Mouse (Mus musculus): ENCODE measurements around the gene Itgb8. TPM values are rescaled to one million over a fixed set of nuclear protein-coding genes. Genes with fewer than 3 reads are reported as not detected.

Itgb8 gene
- under 1 TPM; 0.01 to 0.24 TPM for polyA plus RNA-seq (2012; fragmentation: generic; extraction: Trizol)

DNA sequence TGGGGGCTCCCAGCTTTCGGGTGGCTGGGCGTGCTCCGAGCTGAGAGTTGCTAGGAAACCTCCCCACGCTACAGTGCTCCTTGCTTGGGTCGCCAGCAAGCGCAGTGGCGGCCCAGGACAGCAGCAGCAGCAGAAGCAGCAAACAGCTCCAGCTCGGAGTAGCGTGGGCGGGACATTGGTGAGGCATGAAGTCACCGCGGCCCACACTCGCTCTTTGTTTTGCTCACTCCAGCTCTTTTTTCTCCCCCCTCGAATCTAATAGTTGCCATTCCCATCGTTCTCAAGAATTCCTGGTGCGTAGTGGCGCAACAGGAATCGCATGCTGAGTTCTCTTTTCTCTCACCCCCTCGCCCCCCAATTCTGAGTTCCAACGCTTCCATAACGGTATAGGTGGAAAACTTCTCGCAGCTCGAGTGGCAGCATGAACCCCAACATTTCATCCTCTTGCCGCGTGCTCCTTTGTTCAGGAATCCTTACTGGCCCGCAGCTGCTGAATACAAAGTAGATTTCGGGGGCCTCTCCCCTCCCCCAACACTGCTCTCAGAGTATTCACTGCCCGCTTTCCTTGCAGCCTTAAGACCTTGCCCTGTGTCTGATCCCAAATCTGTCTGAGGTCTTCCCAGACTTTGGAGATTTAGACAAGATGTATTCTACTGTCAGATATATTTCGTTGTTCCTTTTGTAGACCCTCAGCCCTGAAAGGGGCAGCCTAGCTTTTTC lies at the start of gene Itgb8:
TSS of gene Itgb8 (minus strand) at position 107 of the 720 bp plus-strand sequence.

Other genes starting within 250 kb of the Itgb8 start
- gene Macc1, start 75.5 kb upstream of the Itgb8 start, polyA plus RNA-seq (2012; fragmentation: generic; extraction: Trizol): under 1 TPM in 1 of 2 experiments, not detected in 1; under 0.01 TPM